Mouse (Mus musculus) heart, adult 2 months (tissue): Measurements from ENCODE around the gene Gm8764.
"Not testable (repeated sequence)": the region's sequence is repeated elsewhere in the genome, so short reads cannot be mapped to it uniquely, and the experiment has no call there.

ENCODE experiments used
- CTCF ChIP-seq: fragments of 200-600 bp; IDR thresholded peaks from 2 replicates; pipeline ENCODE4 v1.8.1; 2022; ENCODE audit warnings: antibody characterized with exemption, mild to moderate bottlenecking, moderate library complexity
- EP300 ChIP-seq: fragments of 200-500 bp; IDR thresholded peaks from 2 replicates; pipeline ENCODE4 v1.6.1; 2011; ENCODE audit warnings: low read depth, low read length, control low read depth; ENCODE audit not compliant: insufficient read depth
- POLR2A ChIP-seq: fragments of 200-500 bp; IDR thresholded peaks from 2 replicates; pipeline ENCODE4 v1.6.1; 2011; ENCODE audit warnings: mild to moderate bottlenecking, low read depth, low read length, control low read depth; ENCODE audit not compliant: insufficient read depth

DNA sequence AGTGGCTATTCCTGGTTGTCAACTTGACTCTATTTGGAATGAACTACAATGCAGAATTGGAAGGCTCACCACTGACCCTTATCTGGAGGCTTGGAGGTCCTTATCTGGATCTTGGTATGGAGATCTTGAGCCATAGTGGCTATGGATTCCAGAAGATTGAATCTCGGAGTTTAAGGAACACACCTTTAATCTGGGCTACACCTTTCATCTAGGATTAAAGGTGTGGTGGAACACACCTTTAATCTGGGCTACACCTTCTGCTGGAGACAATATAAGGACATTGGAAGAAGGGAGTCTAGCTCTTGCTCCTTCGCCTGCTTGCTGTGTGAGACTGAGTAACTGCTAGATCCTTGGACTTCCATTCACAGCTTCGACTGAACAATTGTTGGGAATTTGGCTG is 25.4 kb downstream of the Gm8764 start, which contains the start of gene Gm20765:
- not testable (repeated sequence) for TF ChIP-seq CTCF, POLR2A, EP300
